Comparison of ENCODE assay signal across 8 mouse cellular contexts in genomic region chr11:118197508-118198295, GRCm38 (mm10). TPM values are rescaled to one million over a fixed set of nuclear protein-coding genes. Genes with fewer than 3 reads are reported as not detected.
DNase-seq lines count a peak whose midpoint lies in the region; ATAC-seq and TF ChIP-seq lines count a peak whose summit lies in the region.

No protein-coding gene starts in this region.

- H3K4me3 ChIP-seq in CH12.LX (replicated peaks in 1 of 3; ENCODE audit: low read depth in 2 of 3, low read length in 2 of 3, poor library complexity in 1 of 3): no peak overlapping the region
- H3K4me3 ChIP-seq in embryonic facial prominence, embryonic 15.5 days (replicated peaks): no peak overlapping the region
- peak overlapping the region; percentile 31 for H3K4me3 ChIP-seq in hindbrain, embryonic 13.5 days
- H3K4me3 ChIP-seq in left cerebral cortex, adult 2 months: peak overlapping the region; percentile 33

- dilution Hi-C loops in CH12.LX (cut with MboI; ENCODE audit: extremely low pct_ligation_motif_present, extremely low pct_unique_long_range_greater_than_20kb, low sequenced_read_pairs): no loop called here

- no peak for DNase-seq in CH12.LX (ENCODE audit: extremely low read depth)
- DNase-seq in adrenal gland, postnatal 36 days: peak; percentile 48 to 75
- peak; percentile 61 to 65 for DNase-seq in left cerebral cortex, adult 2 months (ENCODE audit: extremely low spot score in 1 of 2, low spot score in 2 of 2)
- DNase-seq in neural tube, embryonic 10.5 days (ENCODE audit: extremely low spot score, low spot score): peak; percentile 57
- DNase-seq in urinary bladder, postnatal 4 days (ENCODE audit: low spot score in 2 of 2): no peak

- no peak for TF ChIP-seq RAD21 in CH12.LX (IDR thresholded peaks at IDR 0.05; ENCODE audit: low read depth, low read length)

- TF ChIP-seq CTCF in CH12.LX (conservative IDR thresholded peaks at IDR 0.05 in 1 of 2, IDR thresholded peaks at IDR 0.05 in 1 of 2; ENCODE audit: low read depth in 2 of 2, low read length in 2 of 2): no peak
- peak; percentile 18 for TF ChIP-seq CTCF in left cerebral cortex, adult 2 months (IDR thresholded peaks at IDR 0.05)

- no peak for TF ChIP-seq EP300 in CH12.LX (IDR thresholded peaks at IDR 0.05; ENCODE audit: low read length)

- no peaks in the 10 kb centered on the region for H3K27me3 ChIP-seq in CH12.LX (replicated peaks)
- H3K27me3 ChIP-seq in embryonic facial prominence, embryonic 15.5 days: no peaks in the 10 kb centered on the region
- H3K27me3 ChIP-seq in hindbrain, embryonic 13.5 days: no peaks in the 10 kb centered on the region

- WGBS in embryonic facial prominence, embryonic 15.5 days: 28% methylated on average over 13 of the region's 13 CpGs
- 17% methylated on average over 13 of the region's 13 CpGs for WGBS in hindbrain, embryonic 13.5 days

- H3K9ac ChIP-seq in CH12.LX (ENCODE audit: insufficient read depth, low read depth): no peak overlapping the region
- H3K9ac ChIP-seq in embryonic facial prominence, embryonic 15.5 days: no peak overlapping the region
- peak overlapping the region; percentile 70 for H3K9ac ChIP-seq in hindbrain, embryonic 13.5 days

- H3K79me2 ChIP-seq in CH12.LX (replicated peaks; ENCODE audit: control insufficient read depth, extremely low read depth, insufficient read depth, poor library complexity, severe bottlenecking): peaks cover 93% of the 10 kb centered on the region

- in situ Hi-C loops in CH12.LX (cut with MboI; ENCODE audit: low pct_ligation_motif_present, low pct_unique_long_range_greater_than_20kb, low sequenced_read_pairs): no loop called here

- no peak for ATAC-seq in embryonic facial prominence, embryonic 15.5 days (ENCODE audit: insufficient number of reproducible peaks, low FRiP score, low TSS enrichment, low read depth)
- ATAC-seq in hindbrain, embryonic 13.5 days (ENCODE audit: low FRiP score): no peak
- ATAC-seq in erythroblast, adult 5-6 weeks (replicated peaks; ENCODE audit: low FRiP score, poor library complexity, severe bottlenecking): no peak

- H3K36me3 ChIP-seq in CH12.LX (replicated peaks in 1 of 2; ENCODE audit: control insufficient read depth in 1 of 2, insufficient read depth in 1 of 2, low read length in 1 of 2): peaks cover 42 to 96% of the 10 kb centered on the region in 2 experiments
- no peaks in the 10 kb centered on the region for H3K36me3 ChIP-seq in embryonic facial prominence, embryonic 15.5 days
- peaks cover 8% of the 10 kb centered on the region for H3K36me3 ChIP-seq in hindbrain, embryonic 13.5 days

- no peak overlapping the region for H3K27ac ChIP-seq in CH12.LX (ENCODE audit: insufficient read depth, low read depth)
- H3K27ac ChIP-seq in embryonic facial prominence, embryonic 15.5 days (replicated peaks): peak overlapping the region; percentile 56
- H3K27ac ChIP-seq in hindbrain, embryonic 13.5 days: peak overlapping the region; percentile 91
- H3K27ac ChIP-seq in left cerebral cortex, adult 2 months: peak overlapping the region; percentile 94

- H3K4me2 ChIP-seq in CH12.LX (ENCODE audit: insufficient read depth, low read depth, poor library complexity, severe bottlenecking): no peak overlapping the region
- peak overlapping the region; percentile 2; the same call in 1 of the 2 replicates for H3K4me2 ChIP-seq in embryonic facial prominence, embryonic 15.5 days (replicated peaks)
- peak overlapping the region; percentile 79 for H3K4me2 ChIP-seq in hindbrain, embryonic 13.5 days

- H3K4me1 ChIP-seq in CH12.LX (ENCODE audit: control insufficient read depth in 1 of 2, insufficient read depth in 2 of 2): peaks cover 60 to 99% of the 10 kb centered on the region in 2 experiments
- H3K4me1 ChIP-seq in embryonic facial prominence, embryonic 15.5 days: peaks cover 90% of the 10 kb centered on the region
- peaks cover 91% of the 10 kb centered on the region for H3K4me1 ChIP-seq in hindbrain, embryonic 13.5 days (replicated peaks)

- intact Hi-C loops in left cerebral cortex, adult 2 months (cut with DNase I): no loop called here

- no peak for TF ChIP-seq POLR2A in CH12.LX (IDR thresholded peaks at IDR 0.05; ENCODE audit: low read depth, low read length)

- no peaks in the 10 kb centered on the region for H3K9me3 ChIP-seq in CH12.LX (replicated peaks; ENCODE audit: low read length)
- no peaks in the 10 kb centered on the region for H3K9me3 ChIP-seq in embryonic facial prominence, embryonic 15.5 days (replicated peaks)
- no peaks in the 10 kb centered on the region for H3K9me3 ChIP-seq in hindbrain, embryonic 13.5 days

TF ChIP-seq in CH12.LX, 34 proteins besides CTCF, POLR2A, EP300 and RAD21:
- 0 out of 2 replicates have a peak, but pooled peaks have one; percentile 16 for TF ChIP-seq CHD2 (IDR thresholded peaks at IDR 0.05; ENCODE audit: low read length)
- no peak for TF ChIP-seq E2F4 (IDR thresholded peaks at IDR 0.05; ENCODE audit: insufficient replicate concordance, low read depth, low read length)
- TF ChIP-seq ZC3H11A (IDR thresholded peaks at IDR 0.05; ENCODE audit: low read depth, low read length): no peak
- TF ChIP-seq NRF1 (IDR thresholded peaks at IDR 0.05; ENCODE audit: low read depth, low read length): no peak
- TF ChIP-seq SMC3 (IDR thresholded peaks at IDR 0.05; ENCODE audit: low read depth, low read length): no peak
- TF ChIP-seq MEF2A (IDR thresholded peaks at IDR 0.05; ENCODE audit: borderline replicate concordance, low read depth, low read length): no peak
- 0 out of 2 replicates have a peak, but pooled peaks have one; percentile 19 for TF ChIP-seq BHLHE40 (IDR thresholded peaks at IDR 0.05; ENCODE audit: low read depth, low read length)
- TF ChIP-seq MYC (IDR thresholded peaks at IDR 0.05; ENCODE audit: low read depth, low read length): 0 out of 2 replicates have a peak, but pooled peaks have one; percentile 57
- TF ChIP-seq MAFK (IDR thresholded peaks at IDR 0.05; ENCODE audit: insufficient replicate concordance, low read length): no peak
- TF ChIP-seq USF1 (IDR thresholded peaks at IDR 0.05; ENCODE audit: low read depth, low read length): no peak
- TF ChIP-seq TBP (conservative IDR thresholded peaks at IDR 0.05; ENCODE audit: low read depth, low read length): no peak
- TF ChIP-seq IRF4 (IDR thresholded peaks at IDR 0.05; ENCODE audit: low read depth, low read length): no peak
- no peak for TF ChIP-seq ETS1 (conservative IDR thresholded peaks at IDR 0.05; ENCODE audit: low read depth, low read length)
- no peak for TF ChIP-seq SIN3A (IDR thresholded peaks at IDR 0.05; ENCODE audit: low read length)
TF ChIP-seq in CH12.LX: peak in this region for 3.

RNA-seq across cellular contexts. Expression of gene Cyth1, which starts 50.7 kb away (rescaled TPM):
- total RNA-seq in CH12.LX (2012; rRNA removed) (47.8 and 49.7 TPM in 2 replicates), CH12.LX (2014; rRNA removed) (108 and 122 TPM in 2 replicates)
- polyA plus RNA-seq in CH12.LX (2012; ENCODE audit: insufficient read length, low read depth): 79.7 and 127 TPM in 2 replicates
- total RNA-seq in adrenal gland, postnatal 36 days (2021): 10 to 100 TPM; 28.6 to 35.8 TPM
- polyA plus RNA-seq in embryonic facial prominence, embryonic 15.5 days (2015; fragmentation: Nextera tagmentation; extraction: Ambion mirVana): 19.5 and 20.4 TPM in 2 replicates
- 24.0 and 24.4 TPM in 2 replicates for polyA plus RNA-seq in hindbrain, embryonic 13.5 days (2015; fragmentation: Nextera tagmentation; extraction: Ambion mirVana)
- total RNA-seq in left cerebral cortex, adult 2 months (2021): 10 to 100 TPM; 65.2 to 69.3 TPM
- total RNA-seq in erythroblast, adult 5-6 weeks (2015; ENCODE audit: low replicate concordance): 2.7 and 6.0 TPM in 2 replicates
- total RNA-seq in erythroblast, adult 5-6 weeks (2017; ENCODE audit: low replicate concordance): 3.6 and 14.4 TPM in 2 replicates

Comparison
In these comparisons a context has a peak if more than half of its experiments do, and no peak if none do; other contexts are left out.
1. DNase-seq: peak in adrenal gland, postnatal 36 days (2 of 2), left cerebral cortex, adult 2 months (2 of 2) and neural tube, embryonic 10.5 days (single experiment); none in CH12.LX (single experiment) and urinary bladder, postnatal 4 days (0 of 2).
2. H3K4me3 ChIP-seq: peak in hindbrain, embryonic 13.5 days (single experiment) and left cerebral cortex, adult 2 months (single experiment); none in CH12.LX (0 of 3) and embryonic facial prominence, embryonic 15.5 days (single experiment).